Mouse (Mus musculus): ENCODE results near the gene Gab3.

The Gab3 gene

GRCm38 (mm10) chrX:75084774-75085508 lies at the start of gene Gab3:
Gab3 (minus strand) TSS chrX:75085458.
- peak; percentile 54 for DNase-seq (ENCODE audit: low read depth, low spot score)

- DNase-seq (ENCODE audit: low read depth, low spot score) = peak; percentile 84
Measured at GRCm38 (mm10) chrX:75130467-75131160, 45.4 kb upstream of the Gab3 start, which contains the start of gene Mpp1. Mpp1 (minus strand) TSS chrX:75131016.

- DNase-seq (ENCODE audit: low read depth, low spot score) = no peak
Measured at GRCm38 (mm10) chrX:75129474-75129873, 44.2 kb upstream of the Gab3 start.

DNA sequence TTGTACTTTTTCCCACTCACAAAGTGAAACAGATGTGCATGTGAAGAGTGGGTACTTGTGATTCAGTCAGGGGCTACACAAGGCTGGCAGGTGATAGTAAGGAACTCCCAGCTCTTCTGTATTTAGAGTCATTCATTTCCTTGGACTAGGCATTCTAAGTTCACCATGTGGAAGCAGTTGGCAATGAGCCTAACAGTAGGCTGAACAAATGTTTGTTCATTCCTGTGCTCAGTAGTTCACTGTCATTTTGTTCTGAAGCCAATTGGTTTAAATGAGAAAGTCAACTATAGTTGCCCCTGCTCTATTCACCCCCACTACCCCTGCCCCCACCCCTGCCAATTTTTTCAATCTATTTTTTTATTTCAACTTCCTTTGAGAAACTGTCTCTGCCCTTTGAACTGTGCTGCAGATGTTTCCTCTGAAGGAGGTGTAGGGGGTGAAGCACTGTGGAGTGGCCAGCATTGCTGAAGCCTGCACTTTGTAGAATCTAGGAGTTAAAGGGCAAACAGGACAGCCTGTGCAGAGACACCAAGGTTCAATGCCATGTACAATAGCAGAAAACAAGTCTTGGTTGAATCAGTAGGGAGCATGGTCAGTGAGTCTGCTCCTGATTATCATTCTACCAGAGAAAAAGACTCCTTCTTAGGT lies 43.2 kb upstream of the Gab3 start:
- DNase-seq (ENCODE audit: low read depth, low spot score) = peak; percentile 1

DNA sequence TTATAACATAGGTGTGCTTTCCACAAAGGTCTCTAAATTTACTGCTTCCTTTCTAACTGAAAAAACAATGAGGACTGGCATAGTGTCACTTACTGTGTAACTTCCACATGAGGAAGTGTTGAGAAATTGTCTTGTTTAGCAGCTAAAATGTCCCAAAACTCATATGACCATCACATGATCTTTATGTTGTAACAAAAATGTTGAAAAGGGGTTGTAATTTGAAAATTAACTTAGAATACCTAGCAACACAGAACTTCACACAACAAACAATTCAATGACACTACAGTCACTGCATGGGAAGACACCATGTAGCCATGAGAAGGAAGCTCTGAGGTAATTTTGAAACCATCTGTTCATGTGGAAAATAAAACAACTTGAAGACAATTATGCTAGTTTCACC lies 41.6 kb upstream of the Gab3 start:
- DNase-seq (ENCODE audit: low read depth, low spot score) = no peak

GRCm38 (mm10) chrX:75125606-75126005 lies 40.3 kb upstream of the Gab3 start:
- DNase-seq (ENCODE audit: low read depth, low spot score) = no peak

- DNase-seq (ENCODE audit: low read depth, low spot score) = no peak
Measured at GRCm38 (mm10) chrX:75115550-75115949, 30.3 kb upstream of the Gab3 start.

- no peak for DNase-seq (ENCODE audit: low read depth, low spot score)
Measured at GRCm38 (mm10) chrX:75102293-75102692, 17.0 kb upstream of the Gab3 start.

GRCm38 (mm10) chrX:75098799-75099198 lies 13.5 kb upstream of the Gab3 start:
- no peak for DNase-seq (ENCODE audit: low read depth, low spot score)

- no peak for DNase-seq (ENCODE audit: low read depth, low spot score)
Measured at GRCm38 (mm10) chrX:75096163-75096770, 11.0 kb upstream of the Gab3 start.

GRCm38 (mm10) chrX:75095369-75096162 lies 10.3 kb upstream of the Gab3 start, which contains the start of gene Dkc1:
Dkc1 (plus strand) TSS chrX:75095854.
- peak; percentile 92 for DNase-seq (ENCODE audit: low read depth, low spot score)

GRCm38 (mm10) chrX:75085654-75086053 lies 396 bp upstream of the Gab3 start:
- no peak for DNase-seq (ENCODE audit: low read depth, low spot score)

DNA sequence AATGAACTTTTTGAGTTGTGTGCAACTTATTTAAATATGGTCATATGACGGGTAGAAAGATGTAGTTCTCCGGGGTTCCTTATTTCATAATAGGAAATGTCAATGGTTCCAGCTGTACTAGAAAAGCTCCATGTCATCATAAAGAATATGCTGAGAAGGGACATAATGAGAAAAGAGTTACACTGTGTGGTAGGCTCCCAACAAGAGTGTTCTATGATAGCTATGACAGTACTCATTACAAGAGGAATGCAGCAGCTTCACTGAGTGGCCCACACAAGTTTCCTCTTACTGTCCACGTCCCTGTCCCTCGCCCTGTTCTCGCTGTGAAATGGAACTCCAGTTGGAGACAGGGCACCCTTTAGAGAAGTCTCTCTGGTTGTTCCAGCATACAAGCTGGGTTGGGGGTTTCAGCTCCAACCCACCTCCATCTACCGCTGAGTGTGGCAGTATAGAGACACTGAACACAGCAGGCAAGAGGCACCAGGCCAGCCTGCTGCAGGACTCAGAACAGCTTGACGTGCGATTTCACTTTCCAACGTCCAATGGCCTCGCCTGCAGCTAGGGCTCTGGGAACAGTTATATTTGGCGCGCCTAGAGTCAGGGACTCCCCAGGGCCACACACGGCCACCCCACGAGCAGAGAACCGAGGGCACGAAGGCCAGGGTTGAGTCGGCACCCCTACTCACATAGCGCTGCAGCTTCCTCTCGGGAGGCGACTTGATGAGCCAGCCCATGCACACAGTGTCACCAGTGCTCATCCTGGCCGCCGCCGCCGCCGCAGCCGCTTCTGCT lies 1.1 kb downstream of the Gab3 start:
- DNase-seq (ENCODE audit: low read depth, low spot score) = no peak

DNA sequence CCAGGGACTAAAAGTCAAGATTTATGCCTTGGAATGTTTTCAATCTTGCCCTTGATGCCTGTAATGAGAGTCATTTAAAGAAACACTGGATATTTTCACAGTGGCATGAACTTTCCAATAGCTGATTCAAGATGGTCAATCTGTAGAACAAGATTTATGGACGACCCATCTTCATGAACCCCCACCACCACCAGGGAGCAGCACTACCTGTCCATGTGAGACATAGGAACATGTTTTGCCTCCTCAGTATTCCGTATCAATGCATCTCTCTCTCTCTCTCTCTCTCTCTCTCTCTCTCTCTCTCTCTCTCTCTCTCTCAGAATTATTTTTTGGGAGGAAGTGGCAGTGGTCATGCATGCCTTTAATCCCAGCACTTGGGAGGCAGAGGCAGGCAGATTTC lies 2.9 kb downstream of the Gab3 start:
- DNase-seq (ENCODE audit: low read depth, low spot score) = no peak

GRCm38 (mm10) chrX:75056120-75056775 lies 29.0 kb downstream of the Gab3 start:
- DNase-seq (ENCODE audit: low read depth, low spot score) = no peak

DNA sequence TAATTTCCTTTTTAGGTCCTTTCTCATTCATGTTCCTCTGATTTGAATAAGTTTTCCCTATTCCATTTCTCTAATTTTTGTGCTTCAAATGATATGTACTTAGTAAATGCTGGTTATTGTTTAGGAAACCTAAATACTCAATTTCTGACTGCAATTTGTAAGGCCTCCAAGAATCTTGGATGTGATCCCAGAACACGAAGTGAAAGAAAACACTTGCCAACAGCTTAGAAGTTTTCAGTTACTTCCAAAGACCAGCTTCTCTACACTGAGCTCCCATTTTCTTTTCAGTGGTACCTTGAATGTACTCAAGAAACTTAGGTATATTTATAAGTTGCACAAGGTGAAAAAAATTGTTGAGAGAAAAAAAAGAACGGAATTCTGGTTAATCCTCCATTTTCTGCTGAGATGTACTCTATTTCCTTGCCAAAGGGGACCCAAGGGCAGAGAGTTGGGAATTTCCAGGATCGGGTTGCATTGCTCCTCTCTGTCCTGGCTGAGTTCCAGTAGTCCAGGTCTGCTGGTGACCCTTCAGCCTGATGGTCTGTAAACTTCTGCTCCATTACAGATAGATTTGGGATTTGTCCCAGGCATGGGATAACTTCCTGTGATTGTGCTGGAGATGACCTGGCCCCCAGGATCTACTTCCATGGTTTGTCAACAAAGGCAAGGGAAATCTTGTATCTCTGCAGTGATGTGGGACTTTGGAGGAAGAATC lies 38.2 kb downstream of the Gab3 start:
- DNase-seq (ENCODE audit: low read depth, low spot score) = no peak

- DNase-seq (ENCODE audit: low read depth, low spot score) = no peak
Measured at GRCm38 (mm10) chrX:75045931-75046330, 39.3 kb downstream of the Gab3 start.

DNA sequence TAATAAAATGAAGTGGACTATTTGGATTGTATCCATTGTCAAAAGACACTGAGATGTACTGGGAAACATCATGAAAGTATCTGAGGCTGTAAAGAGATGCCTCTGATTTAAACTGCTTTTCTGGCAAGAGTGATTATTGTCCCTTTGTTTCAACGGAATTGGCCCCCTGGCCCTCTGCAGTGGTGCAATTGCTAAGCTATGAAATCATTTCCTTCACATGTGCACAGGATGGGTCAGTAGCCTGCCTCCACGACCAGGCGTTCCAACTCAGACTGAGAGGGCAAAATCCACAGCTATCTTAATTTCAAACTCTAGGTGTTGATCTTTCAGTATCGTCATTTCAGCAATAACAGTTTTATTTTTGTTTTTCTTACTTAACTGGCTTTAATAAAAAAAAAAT lies 40.7 kb downstream of the Gab3 start:
- no peak for DNase-seq (ENCODE audit: low read depth, low spot score)

DNA sequence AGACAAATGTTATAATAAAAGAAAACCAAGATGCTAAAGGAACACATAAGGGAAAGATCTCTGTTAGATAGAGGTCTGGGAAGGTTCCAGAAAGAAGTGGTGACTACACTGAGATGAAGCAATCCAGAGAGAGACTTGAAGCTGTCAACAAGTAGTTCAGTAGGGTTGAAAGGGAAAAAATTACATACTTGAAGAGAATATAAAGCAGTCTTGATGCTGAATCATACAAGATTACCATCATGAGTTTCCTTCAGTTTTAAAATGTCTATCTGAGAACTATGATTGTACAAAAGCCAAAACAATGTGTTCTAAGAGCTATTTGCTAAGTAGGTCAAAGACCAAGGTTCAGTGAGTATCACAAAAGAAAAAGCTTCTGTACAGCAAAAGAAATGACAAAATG lies 48.6 kb downstream of the Gab3 start:
- no peak for DNase-seq (ENCODE audit: low read depth, low spot score)
